Mouse (Mus musculus): ENCODE data around the gene Adcy6. TPM values are rescaled to one million over a fixed set of nuclear protein-coding genes. Genes with fewer than 3 reads are reported as not detected.

Adcy6 gene
- polyA plus RNA-seq, 1 experiment from 2014 or later = 9.5 TPM

- Histone ChIP-seq H3K9ac (ENCODE audit: low read length) (peak overlapping the region; percentile 92), H3K4me1 (replicated peaks; ENCODE audit: control insufficient read depth, insufficient read depth) (no peaks in the 10 kb centered on the region; the same call in 1 of the 2 replicates), H3K4me2 (replicated peaks; ENCODE audit: low read depth) (peak overlapping the region; percentile 92), H3K9me3 (ENCODE audit: control insufficient read depth, low read length) (no peaks in the 10 kb centered on the region), H3K4me3 (ENCODE audit: low read depth, low read length) (peak overlapping the region; percentile 91), H3K27ac (replicated peaks) (peak overlapping the region; percentile 97), H3K36me3 (ENCODE audit: control insufficient read depth, insufficient read depth, low read length) (peaks cover 5% of the 10 kb centered on the region), H3K27me3 (ENCODE audit: control insufficient read depth, insufficient read depth, low read length) (no peaks in the 10 kb centered on the region)
- no peak for DNase-seq (ENCODE audit: low spot score)
- no peak for TF ChIP-seq EP300 (optimal IDR thresholded peaks at IDR 0.05)
- TF ChIP-seq CTCF (IDR thresholded peaks at IDR 0.05; ENCODE audit: low read depth) = no peak
- ATAC-seq (ENCODE audit: low FRiP score, low TSS enrichment) = no peak
- 8% methylated on average over 8 of the region's 10 CpGs for WGBS
Measured at GRCm38 (mm10) chr15:98608058-98608783, 1.7 kb downstream of the Adcy6 start.

GRCm38 (mm10) chr15:98607557-98607956 is 2.3 kb downstream of the Adcy6 start:
- ATAC-seq (ENCODE audit: low FRiP score, low TSS enrichment) (no peak), DNase-seq (ENCODE audit: low spot score) (no peak)
- H3K36me3 ChIP-seq (ENCODE audit: control insufficient read depth, insufficient read depth, low read length) = peaks cover 5% of the 10 kb centered on the region
- no peaks in the 10 kb centered on the region; the same call in 1 of the 2 replicates for H3K4me1 ChIP-seq (replicated peaks; ENCODE audit: control insufficient read depth, insufficient read depth)
- peak overlapping the region; percentile 91 for H3K4me3 ChIP-seq (ENCODE audit: low read depth, low read length)
- no peaks in the 10 kb centered on the region for H3K9me3 ChIP-seq (ENCODE audit: control insufficient read depth, low read length)
- H3K27me3 ChIP-seq (ENCODE audit: control insufficient read depth, insufficient read depth, low read length) = no peaks in the 10 kb centered on the region
- TF ChIP-seq EP300 (optimal IDR thresholded peaks at IDR 0.05) (no peak), CTCF (IDR thresholded peaks at IDR 0.05; ENCODE audit: low read depth) (no peak)
- H3K4me2 ChIP-seq (replicated peaks; ENCODE audit: low read depth) = peak overlapping the region; percentile 92
- peak overlapping the region; percentile 92 for H3K9ac ChIP-seq (ENCODE audit: low read length)
- peak overlapping the region; percentile 97 for H3K27ac ChIP-seq (replicated peaks)
- 13% methylated on average over 4 of the region's 4 CpGs for WGBS

- no peaks in the 10 kb centered on the region; the same call in 1 of the 2 replicates for H3K4me1 ChIP-seq (replicated peaks; ENCODE audit: control insufficient read depth, insufficient read depth)
- no peaks in the 10 kb centered on the region for H3K27me3 ChIP-seq (ENCODE audit: control insufficient read depth, insufficient read depth, low read length)
- H3K27ac ChIP-seq (replicated peaks) = peak overlapping the region; percentile 97
- WGBS = 65% methylated on average over 9 of the region's 9 CpGs
- ATAC-seq (ENCODE audit: low FRiP score, low TSS enrichment) (no peak), DNase-seq (ENCODE audit: low spot score) (no peak)
- H3K9me3 ChIP-seq (ENCODE audit: control insufficient read depth, low read length) = no peaks in the 10 kb centered on the region
- no peak overlapping the region for H3K4me3 ChIP-seq (ENCODE audit: low read depth, low read length)
- no peak for TF ChIP-seq EP300 (optimal IDR thresholded peaks at IDR 0.05)
- no peak for TF ChIP-seq CTCF (IDR thresholded peaks at IDR 0.05; ENCODE audit: low read depth)
- H3K9ac ChIP-seq (ENCODE audit: low read length) = peak overlapping the region; percentile 3; the same call in 1 of the 2 replicates
- H3K4me2 ChIP-seq (replicated peaks; ENCODE audit: low read depth) = peak overlapping the region; percentile 92
- peaks cover 5% of the 10 kb centered on the region for H3K36me3 ChIP-seq (ENCODE audit: control insufficient read depth, insufficient read depth, low read length)
Measured at GRCm38 (mm10) chr15:98606739-98607138, 3.1 kb downstream of the Adcy6 start.

GRCm38 (mm10) chr15:98606051-98606536 is 3.8 kb downstream of the Adcy6 start:
- H3K4me1 ChIP-seq (replicated peaks; ENCODE audit: control insufficient read depth, insufficient read depth) = no peaks in the 10 kb centered on the region; the same call in 1 of the 2 replicates
- H3K27ac ChIP-seq (replicated peaks) = peak overlapping the region; percentile 97
- no peak overlapping the region for H3K4me3 ChIP-seq (ENCODE audit: low read depth, low read length)
- H3K9me3 ChIP-seq (ENCODE audit: control insufficient read depth, low read length) = no peaks in the 10 kb centered on the region
- WGBS = 56% methylated on average over 12 of the region's 12 CpGs
- no peaks in the 10 kb centered on the region for H3K27me3 ChIP-seq (ENCODE audit: control insufficient read depth, insufficient read depth, low read length)
- H3K9ac ChIP-seq (ENCODE audit: low read length) = no peak overlapping the region
- peaks cover 5% of the 10 kb centered on the region for H3K36me3 ChIP-seq (ENCODE audit: control insufficient read depth, insufficient read depth, low read length)
- ATAC-seq (ENCODE audit: low FRiP score, low TSS enrichment) = no peak
- DNase-seq (ENCODE audit: low spot score) = peak; percentile 51
- TF ChIP-seq EP300 (optimal IDR thresholded peaks at IDR 0.05) (no peak), CTCF (IDR thresholded peaks at IDR 0.05; ENCODE audit: low read depth) (no peak)
- H3K4me2 ChIP-seq (replicated peaks; ENCODE audit: low read depth) = peak overlapping the region; percentile 92

- Histone ChIP-seq H3K4me1 (replicated peaks; ENCODE audit: control insufficient read depth, insufficient read depth) (no peaks in the 10 kb centered on the region; the same call in 1 of the 2 replicates), H3K27me3 (ENCODE audit: control insufficient read depth, insufficient read depth, low read length) (no peaks in the 10 kb centered on the region), H3K4me2 (replicated peaks; ENCODE audit: low read depth) (no peak overlapping the region), H3K9ac (ENCODE audit: low read length) (0 out of 2 replicates have a peak overlapping the region, but pooled peaks have one; percentile 18), H3K36me3 (ENCODE audit: control insufficient read depth, insufficient read depth, low read length) (peaks cover 8% of the 10 kb centered on the region), H3K9me3 (ENCODE audit: control insufficient read depth, low read length) (no peaks in the 10 kb centered on the region), H3K4me3 (ENCODE audit: low read depth, low read length) (no peak overlapping the region), H3K27ac (replicated peaks) (0 out of 2 replicates have a peak overlapping the region, but pooled peaks have one; percentile 18)
- TF ChIP-seq CTCF (IDR thresholded peaks at IDR 0.05; ENCODE audit: low read depth) = no peak
- no peak for TF ChIP-seq EP300 (optimal IDR thresholded peaks at IDR 0.05)
- DNase-seq (ENCODE audit: low spot score) = no peak
- 85% methylated on average over 24 of the region's 24 CpGs for WGBS
- ATAC-seq (ENCODE audit: low FRiP score, low TSS enrichment) = no peak
Measured at GRCm38 (mm10) chr15:98604041-98604575, 5.8 kb downstream of the Adcy6 start.
